Mouse (Mus musculus) c-Kit-positive CD71-positive TER-119-negative erythroid progenitor cells, embryonic 14.5 days (primary cell): ENCODE data around the gene Zfp260.

Source experiments
- DNase-seq: peaks from one replicate; pipeline ENCODE4 v3.0.0-alpha.2; 2013; ENCODE audit warnings: low read depth

Zfp260 gene

GRCm38 (mm10) chr7:30122188-30122530, 27.6 kb downstream of the Zfp260 start:
- DNase-seq, result no peak

GRCm38 (mm10) chr7:30129900-30130299, 35.3 kb downstream of the Zfp260 start:
- DNase-seq, result no peak

- no peak for DNase-seq
Observed at GRCm38 (mm10) chr7:30132396-30132795, 37.8 kb downstream of the Zfp260 start.

GRCm38 (mm10) chr7:30136826-30137225, 42.2 kb downstream of the Zfp260 start:
- no peak for DNase-seq

GRCm38 (mm10) chr7:30143170-30143554, 48.6 kb downstream of the Zfp260 start:
- DNase-seq, result no peak

GRCm38 (mm10) chr7:30143555-30144209, 49.1 kb downstream of the Zfp260 start:
- DNase-seq, result no peak

- no peak for DNase-seq
Observed at GRCm38 (mm10) chr7:30147011-30147410, 52.4 kb downstream of the Zfp260 start.

- DNase-seq, result no peak
Observed at GRCm38 (mm10) chr7:30154040-30154439, 59.5 kb downstream of the Zfp260 start.

GRCm38 (mm10) chr7:30155507-30155906, 60.9 kb downstream of the Zfp260 start:
- DNase-seq, result no peak
